Mouse (Mus musculus) fibroblast of lung, adult 2 months (primary cell): Measurements from ENCODE around the gene Cpn2.

Source experiments
- DNase-seq: peaks from one replicate; pipeline ENCODE4 v3.0.0-alpha.2; 2011; ENCODE audit warnings: low read depth

Cpn2 gene

GRCm38 (mm10) chr16:30267359-30267758, at the start of gene Cpn2:
Cpn2 (minus strand) TSS chr16:30267499.
- DNase-seq: no peak

DNA sequence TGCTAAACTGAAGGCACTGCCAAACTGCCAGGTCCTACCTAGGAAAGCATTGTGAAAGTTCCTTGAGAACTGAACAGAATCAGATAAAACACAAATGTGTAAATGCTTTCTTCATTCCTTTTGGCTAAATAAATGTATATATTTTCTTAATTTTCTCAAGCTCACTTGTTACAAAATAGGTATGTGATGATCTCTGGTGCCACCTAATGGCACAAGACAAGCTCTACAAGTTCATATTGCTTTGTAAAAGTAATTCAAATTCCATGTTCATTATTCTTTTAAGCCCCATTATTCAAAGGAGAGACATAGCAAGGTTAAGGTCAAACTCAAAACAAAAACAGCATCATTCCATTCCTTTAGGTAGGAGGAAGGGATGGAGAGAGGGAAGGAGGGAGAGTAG, 46.9 kb upstream of the Cpn2 start:
- DNase-seq: peak; percentile 11

GRCm38 (mm10) chr16:30310647-30311046, 43.3 kb upstream of the Cpn2 start, which contains the start of gene Gp5:
Gp5 (minus strand) TSS chr16:30310779.
- no peak for DNase-seq

- no peak for DNase-seq
Measured at GRCm38 (mm10) chr16:30310171-30310515, 42.8 kb upstream of the Cpn2 start.

GRCm38 (mm10) chr16:30309395-30310170, 42.3 kb upstream of the Cpn2 start:
- DNase-seq: no peak

DNA sequence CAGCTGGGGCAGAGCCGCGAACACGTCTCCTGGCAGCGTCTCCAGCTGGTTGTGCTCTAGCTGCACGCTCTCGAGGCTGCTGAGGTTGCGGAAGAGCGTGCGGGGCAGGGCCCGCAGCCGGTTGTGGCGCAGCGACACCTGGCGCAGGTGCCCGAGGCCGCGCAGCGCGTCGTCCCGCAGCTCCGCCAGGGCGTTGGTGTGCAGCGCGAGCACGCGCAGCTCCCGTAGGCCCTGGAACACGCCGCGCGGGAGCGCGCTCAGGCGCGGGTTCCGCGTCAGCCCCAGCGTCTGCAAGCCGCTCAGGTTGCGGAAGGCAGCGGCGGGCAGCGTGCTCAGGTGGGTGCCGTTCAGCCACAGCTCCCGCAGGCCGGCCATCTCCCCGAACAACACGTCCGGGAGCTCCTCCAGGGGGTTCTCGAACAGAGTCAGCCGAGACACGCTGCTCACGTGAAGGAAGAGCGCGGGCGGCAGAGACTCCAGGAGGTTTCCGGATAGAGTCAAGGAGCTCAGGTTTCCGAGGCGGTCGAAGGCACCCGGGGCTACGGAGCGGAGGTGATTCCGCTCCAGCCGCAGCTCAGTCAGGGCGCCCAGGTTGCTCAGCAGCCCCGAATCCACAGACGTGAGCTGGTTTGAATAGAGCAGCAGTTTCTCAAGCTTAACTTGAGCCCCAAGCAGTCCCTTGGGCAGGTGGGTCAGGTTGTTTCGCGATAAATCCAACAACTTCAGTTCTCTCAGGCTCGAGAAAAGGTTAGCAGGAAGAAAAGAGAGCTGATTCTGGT, 41.5 kb upstream of the Cpn2 start:
- DNase-seq: no peak

DNA sequence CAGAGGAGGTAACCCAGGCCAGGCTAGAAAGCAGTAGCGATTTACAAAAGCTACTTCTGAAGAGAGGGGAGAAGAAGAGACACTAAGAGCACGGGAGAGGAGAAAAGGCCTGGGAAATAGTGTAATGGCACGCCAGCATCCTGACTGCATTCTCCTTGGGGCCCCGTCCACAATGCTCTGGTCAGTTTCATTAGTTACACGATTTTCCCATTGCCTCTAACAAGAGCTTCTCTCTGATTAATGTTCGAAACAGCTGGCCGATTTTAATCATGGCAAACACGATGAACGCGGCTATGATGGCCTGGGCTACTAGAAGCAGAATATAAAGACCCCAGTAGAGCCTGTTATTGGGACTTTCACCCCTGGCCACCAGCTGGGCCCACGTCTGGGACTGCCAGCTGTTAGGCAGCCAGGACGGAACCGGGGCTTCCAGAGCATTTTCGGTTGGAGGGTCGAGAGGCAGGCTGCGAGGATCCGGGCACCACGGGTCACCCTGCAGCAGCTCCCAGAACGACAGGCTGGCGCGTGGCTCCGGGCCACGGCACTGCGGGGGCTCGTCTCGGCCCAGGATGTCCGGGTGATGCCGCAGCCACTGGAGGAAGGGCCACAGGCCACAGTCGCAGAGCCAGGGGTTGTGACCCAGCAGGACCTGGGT, 40.8 kb upstream of the Cpn2 start:
- DNase-seq: no peak

- DNase-seq: no peak
Measured at GRCm38 (mm10) chr16:30307306-30307705, 40.0 kb upstream of the Cpn2 start.

GRCm38 (mm10) chr16:30306102-30306501, 38.8 kb upstream of the Cpn2 start:
- no peak for DNase-seq

GRCm38 (mm10) chr16:30304236-30304635, 36.9 kb upstream of the Cpn2 start:
- DNase-seq: no peak

DNA sequence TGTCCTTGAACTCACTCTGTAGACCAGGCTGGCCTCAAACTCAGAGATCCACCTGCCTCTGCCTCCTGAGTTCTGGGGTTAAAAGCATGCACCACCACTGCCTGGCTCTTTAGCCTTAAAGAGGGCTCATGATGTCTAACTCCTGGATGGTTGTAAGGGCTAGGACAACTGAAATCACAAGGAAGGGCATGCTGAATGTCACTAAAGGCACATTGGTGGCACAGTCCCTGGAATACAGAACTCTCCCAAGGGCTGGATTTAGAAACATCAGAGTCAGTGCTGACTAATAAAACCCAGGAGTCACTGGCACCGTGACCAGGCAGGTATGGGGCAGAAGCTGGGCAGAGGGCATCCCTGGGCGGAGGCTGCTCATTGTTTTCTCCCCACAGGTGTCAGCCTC, 36.1 kb upstream of the Cpn2 start:
- DNase-seq: no peak

DNA sequence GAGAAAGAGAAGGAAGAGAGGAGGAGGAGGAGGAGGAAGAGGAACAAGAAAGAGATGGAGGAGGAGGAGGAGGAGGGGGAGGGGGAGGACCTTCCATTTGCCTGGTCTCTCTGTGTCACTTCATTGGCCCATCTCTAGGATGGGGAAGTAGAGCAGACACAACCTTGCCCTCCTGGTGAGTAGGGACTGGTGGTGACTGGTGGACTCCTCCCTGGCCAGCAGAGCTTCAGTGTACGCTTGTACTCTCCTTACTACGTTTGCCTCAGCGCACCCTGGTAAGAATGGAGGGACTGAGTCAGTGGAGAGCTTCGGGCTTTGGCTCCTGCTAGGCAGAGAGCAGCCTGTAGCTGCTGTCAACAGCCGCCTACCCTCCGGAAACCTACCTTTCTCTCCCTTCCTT, 35.4 kb upstream of the Cpn2 start:
- DNase-seq: no peak

DNA sequence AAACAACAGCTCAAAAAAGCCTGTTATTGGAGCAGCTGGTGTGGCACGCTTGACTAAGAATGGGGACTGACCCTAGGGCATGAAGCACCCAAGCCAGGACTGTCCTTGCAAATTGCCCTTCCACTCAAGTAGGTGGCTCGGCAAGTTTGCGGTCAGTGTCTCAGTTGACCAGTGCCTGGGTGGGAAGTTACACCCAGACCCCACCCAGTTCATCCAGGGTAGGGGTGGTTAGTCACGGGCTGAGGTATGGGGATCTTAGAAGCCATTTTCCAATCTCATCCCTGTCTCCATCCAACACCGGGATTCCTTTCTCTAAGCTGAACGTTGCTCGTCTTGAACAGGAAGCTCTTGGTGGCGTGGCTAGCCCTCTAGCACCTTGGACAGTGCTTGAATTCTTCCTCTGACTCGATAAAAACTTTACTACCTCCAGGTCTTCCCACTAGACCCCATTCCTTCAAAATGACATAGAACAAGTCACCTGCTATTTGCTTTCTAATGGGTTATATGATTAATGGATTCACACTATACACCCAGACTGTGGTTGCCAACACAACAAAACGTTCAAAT, 32.5 kb upstream of the Cpn2 start:
- DNase-seq: no peak

- DNase-seq: no peak
Measured at GRCm38 (mm10) chr16:30297450-30297849, 30.2 kb upstream of the Cpn2 start.

- no peak for DNase-seq
Measured at GRCm38 (mm10) chr16:30296601-30297275, 29.4 kb upstream of the Cpn2 start.

- DNase-seq: no peak
Measured at GRCm38 (mm10) chr16:30295106-30295505, 27.8 kb upstream of the Cpn2 start.

DNA sequence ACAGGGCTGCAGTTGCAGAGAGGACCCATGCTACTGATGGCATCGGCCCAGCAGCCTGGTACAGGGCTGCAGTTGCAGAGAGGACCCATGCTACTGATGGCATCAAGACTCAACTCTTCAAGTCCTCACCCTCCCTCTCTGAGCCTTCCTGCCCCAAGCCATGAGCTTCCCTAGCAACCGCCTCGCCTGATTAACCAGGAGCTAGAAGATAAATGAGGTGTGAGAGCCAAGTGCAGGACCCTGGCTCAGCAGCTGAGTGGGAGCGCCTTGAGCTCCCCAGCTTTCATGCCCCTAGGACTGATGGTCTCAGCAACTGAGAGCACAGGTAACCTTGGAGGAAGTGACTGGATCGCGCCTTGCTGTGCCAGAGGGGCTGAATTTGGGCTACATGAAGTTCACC, 23.1 kb upstream of the Cpn2 start:
- DNase-seq: no peak

- no peak for DNase-seq
Measured at GRCm38 (mm10) chr16:30285701-30286100, 18.4 kb upstream of the Cpn2 start.

- DNase-seq: no peak
Measured at GRCm38 (mm10) chr16:30283743-30284337, 16.5 kb upstream of the Cpn2 start.

DNA sequence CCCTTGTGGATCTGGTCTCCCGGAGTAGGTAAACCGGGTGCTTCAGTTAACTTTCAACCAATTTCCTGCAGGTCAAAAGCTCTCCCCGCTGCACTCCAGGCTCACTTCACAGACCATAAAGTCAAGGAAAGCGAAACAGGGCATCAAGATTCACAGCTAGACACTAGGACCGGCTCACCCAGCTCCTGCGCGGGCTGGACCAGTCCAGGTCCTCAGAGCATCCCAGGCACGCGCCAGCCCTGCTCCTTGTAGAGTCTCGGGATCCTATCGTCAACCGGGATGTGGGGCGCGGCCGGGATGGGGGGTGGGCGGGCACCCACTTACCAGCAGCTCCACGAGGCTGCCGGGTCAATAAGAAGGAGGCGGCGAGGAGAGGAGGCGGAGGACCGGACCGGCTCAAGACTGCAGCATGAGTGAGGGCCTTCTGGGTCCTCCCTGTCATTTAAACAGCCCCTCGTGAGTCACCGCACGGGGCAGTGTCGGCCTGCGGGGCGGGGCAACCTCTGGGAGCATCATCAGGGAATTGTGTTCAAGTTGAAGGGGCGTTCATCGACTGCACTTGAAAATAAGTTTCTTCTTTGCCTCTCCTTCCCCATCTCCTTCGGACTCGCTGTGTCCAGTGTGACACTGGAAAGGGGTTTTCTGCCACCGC, 15.7 kb upstream of the Cpn2 start, which contains the start of gene Lrrc15:
TSS of gene Lrrc15 (minus strand) at position 413 of the 652 bp plus-strand sequence.
- no peak for DNase-seq
